Mouse (Mus musculus) lung, postnatal 0 days (tissue): Measurements from ENCODE around the gene Kif19a.

Experiments
- CTCF ChIP-seq: IDR thresholded peaks from 2 replicates; pipeline ENCODE4 v1.5.1; 2016; ENCODE audit warnings: antibody characterized with exemption, mild to moderate bottlenecking
- EP300 ChIP-seq: IDR thresholded peaks from 2 replicates; pipeline ENCODE4 v1.6.1; 2016; ENCODE audit warnings: antibody characterized with exemption, mild to moderate bottlenecking, control low read depth

DNA sequence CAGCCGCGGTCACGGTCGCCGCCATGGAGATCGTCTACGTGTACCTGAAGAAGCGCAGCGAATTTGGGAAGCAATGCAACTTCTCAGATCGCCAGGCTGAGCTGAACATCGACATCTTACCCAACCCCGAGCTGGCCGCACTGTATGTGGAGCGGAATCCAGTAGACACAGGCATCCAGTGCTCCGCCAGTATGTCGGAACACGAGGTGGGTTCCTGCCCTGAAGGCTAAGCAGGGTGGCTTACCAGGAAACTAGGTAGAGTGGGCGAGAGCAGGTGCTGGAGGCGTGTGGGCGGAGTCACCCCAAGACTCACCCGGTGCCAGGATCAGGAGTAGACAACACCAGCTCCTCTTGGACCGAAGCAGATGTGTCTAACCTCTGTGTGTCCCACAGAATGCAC lies 32.3 kb upstream of the Kif19a start:
- TF ChIP-seq CTCF (no peak), EP300 (no peak)
